Mouse (Mus musculus) adrenal gland, adult 8-10 months (tissue): ENCODE results near the gene Resp18. TPM values are rescaled to one million over a fixed set of nuclear protein-coding genes. Genes with fewer than 3 reads are reported as not detected.
A peak's percentile ranks its signal among the peaks of the same experiment; 100 is the strongest.

Experiments
- DNase-seq: peaks from one replicate; pipeline ENCODE4 v3.0.0; 2022
- total RNA-seq, 4 experiments: library from RNA; stranded (reverse); gene quantifications; 2 replicates each; pipeline ENCODE4 v1.2.4; 2022

The Resp18 gene
- total RNA-seq = 100 to 1,000 TPM; 143 to 279 (median 188) TPM

GRCm38 (mm10) chr1:75278228-75278627 lies at the start of gene Resp18:
TSS of gene Resp18 (minus strand) at chr1:75278415.
- no peak for DNase-seq

- DNase-seq = no peak
Measured at GRCm38 (mm10) chr1:75327461-75327860, 49.2 kb upstream of the Resp18 start.

DNA sequence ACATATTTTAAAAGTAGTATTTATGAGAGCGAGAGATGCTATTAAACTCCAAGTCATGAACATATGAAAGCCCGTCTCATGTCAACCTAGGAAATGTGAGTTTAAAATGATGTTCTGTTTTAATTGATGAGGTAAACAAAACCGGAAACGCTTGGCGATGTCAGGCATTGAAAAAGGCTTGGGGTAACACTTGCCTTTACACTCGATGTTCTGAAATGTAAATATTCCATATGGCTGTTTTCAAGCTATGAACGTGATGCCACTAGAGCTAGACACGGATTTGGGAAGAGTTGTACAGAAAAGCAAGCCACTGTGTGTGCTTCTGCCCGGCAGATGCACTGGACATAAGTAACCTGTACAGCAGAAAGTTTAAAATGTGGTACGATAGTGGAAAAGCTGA lies 41.0 kb upstream of the Resp18 start:
- DNase-seq = no peak

GRCm38 (mm10) chr1:75318736-75319135 lies 40.5 kb upstream of the Resp18 start:
- no peak for DNase-seq

GRCm38 (mm10) chr1:75318301-75318700 lies 40.1 kb upstream of the Resp18 start:
- no peak for DNase-seq

- DNase-seq = peak; percentile 100
Measured at GRCm38 (mm10) chr1:75317241-75318201, 39.3 kb upstream of the Resp18 start, which contains the start of gene Dnpep. TSS of gene Dnpep (minus strand) at chr1:75317990.

GRCm38 (mm10) chr1:75316861-75317240 lies 38.6 kb upstream of the Resp18 start:
- DNase-seq = peak; percentile 88

- peak; percentile 35 for DNase-seq
Measured at GRCm38 (mm10) chr1:75315456-75316365, 37.5 kb upstream of the Resp18 start.

DNA sequence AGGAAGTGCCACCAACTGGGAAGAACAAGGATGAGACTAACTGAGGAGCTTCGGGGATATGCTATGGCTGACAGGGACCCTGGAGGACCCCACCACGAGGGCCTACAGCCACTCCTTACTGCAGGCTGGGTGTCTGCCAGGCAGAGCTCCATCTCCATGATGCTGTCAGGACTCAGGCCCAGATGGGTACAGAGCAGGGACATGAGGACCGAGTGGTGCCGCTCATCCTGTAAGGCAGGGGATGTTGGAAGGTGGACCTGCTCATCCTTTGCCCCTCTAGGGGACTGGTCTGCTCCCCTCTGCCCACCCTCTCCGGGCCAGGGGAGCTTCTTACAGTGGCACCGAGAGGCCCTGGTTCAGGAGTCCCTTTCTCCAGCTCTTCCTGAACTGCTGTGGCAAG lies 36.8 kb upstream of the Resp18 start:
- DNase-seq = no peak

DNA sequence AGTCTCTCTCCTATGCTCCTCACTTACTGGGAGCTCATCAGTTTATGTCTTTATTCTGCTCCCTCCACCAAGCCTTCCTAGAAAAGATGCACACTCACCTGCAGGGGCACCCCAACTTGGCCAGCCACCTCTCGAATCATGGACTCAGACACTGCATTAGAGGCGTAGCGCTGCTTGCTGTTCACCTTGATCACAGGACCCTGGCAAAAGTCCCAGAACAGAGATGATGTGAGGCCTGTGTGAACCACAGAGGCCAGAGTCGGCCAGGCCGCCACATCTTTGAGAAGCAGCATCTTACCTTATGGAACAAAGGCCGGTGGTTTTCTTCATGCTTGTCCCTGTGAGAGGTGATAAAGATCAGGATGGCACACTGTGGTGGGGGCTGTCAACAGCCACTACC lies 33.5 kb upstream of the Resp18 start:
- DNase-seq = no peak

- DNase-seq = no peak
Measured at GRCm38 (mm10) chr1:75304662-75305061, 26.4 kb upstream of the Resp18 start.

- DNase-seq = no peak
Measured at GRCm38 (mm10) chr1:75294294-75294693, 16.1 kb upstream of the Resp18 start.

DNA sequence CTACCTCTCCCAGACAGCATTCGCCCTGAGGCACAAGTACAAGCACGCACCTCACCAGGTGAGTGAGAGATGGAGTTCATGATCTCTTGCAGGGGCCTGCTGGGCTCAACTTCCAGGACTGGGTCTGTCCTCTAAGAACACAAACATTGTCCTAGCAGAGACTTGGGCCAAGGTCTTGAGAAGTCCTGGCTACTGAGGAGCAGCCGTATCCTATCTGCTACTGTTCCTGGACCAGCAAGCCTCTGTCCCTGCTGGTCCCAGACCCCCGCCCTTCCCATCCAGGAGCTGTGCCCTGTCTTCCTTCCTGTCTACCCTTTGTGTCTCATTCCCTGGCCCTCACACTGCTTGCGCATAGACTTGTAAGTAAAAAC lies 15.1 kb upstream of the Resp18 start:
- DNase-seq = no peak

- no peak for DNase-seq
Measured at GRCm38 (mm10) chr1:75292476-75293330, 14.5 kb upstream of the Resp18 start.

- no peak for DNase-seq
Measured at GRCm38 (mm10) chr1:75291321-75291720, 13.1 kb upstream of the Resp18 start.

DNA sequence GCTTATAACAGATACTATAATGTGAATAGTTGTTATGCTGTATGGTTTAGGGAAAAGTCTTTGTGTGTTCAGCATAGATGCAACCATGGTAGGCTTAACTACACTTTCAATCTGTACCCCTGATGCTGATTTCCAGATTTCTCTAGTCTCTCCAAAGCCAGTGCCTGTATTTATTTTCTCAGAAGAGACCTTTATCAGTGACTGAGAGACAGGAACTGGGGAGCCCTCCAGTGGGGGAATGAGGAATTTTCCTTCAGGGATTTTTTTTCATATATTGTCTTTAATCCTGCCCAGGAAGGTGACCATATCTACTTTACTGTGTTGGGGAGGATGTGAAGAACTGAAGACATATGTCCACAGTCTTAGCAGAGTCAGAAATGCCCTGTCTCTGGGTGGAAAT lies 12.4 kb upstream of the Resp18 start:
- DNase-seq = no peak

- DNase-seq = no peak
Measured at GRCm38 (mm10) chr1:75289888-75290431, 11.7 kb upstream of the Resp18 start.

GRCm38 (mm10) chr1:75289376-75289775 lies 11.2 kb upstream of the Resp18 start:
- no peak for DNase-seq

- no peak for DNase-seq
Measured at GRCm38 (mm10) chr1:75284911-75285310, 6.7 kb upstream of the Resp18 start.

DNA sequence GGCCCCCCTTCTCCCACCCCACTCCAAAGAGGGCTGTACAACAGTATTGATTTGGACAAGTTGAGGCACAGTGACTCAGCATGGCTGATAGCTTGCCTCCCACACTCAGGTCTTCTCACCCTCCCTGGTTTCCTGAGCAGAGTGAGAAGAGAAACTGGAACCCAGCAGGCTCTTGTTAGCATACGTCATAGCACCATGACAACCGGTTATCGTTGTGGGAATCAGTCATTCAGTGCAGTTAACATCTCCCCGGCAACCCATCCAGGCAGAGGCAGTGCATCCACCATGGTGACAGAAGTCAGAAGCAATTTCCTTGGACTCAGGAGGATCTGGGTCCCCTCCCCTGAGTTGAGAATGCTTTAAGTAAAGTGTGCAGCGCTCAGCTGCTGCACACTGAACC lies 4.8 kb upstream of the Resp18 start:
- no peak for DNase-seq

- DNase-seq = no peak
Measured at GRCm38 (mm10) chr1:75277195-75278188, 723 bp downstream of the Resp18 start.
